ENCODE assay signal across 9 mouse cellular contexts in the genomic region with DNA sequence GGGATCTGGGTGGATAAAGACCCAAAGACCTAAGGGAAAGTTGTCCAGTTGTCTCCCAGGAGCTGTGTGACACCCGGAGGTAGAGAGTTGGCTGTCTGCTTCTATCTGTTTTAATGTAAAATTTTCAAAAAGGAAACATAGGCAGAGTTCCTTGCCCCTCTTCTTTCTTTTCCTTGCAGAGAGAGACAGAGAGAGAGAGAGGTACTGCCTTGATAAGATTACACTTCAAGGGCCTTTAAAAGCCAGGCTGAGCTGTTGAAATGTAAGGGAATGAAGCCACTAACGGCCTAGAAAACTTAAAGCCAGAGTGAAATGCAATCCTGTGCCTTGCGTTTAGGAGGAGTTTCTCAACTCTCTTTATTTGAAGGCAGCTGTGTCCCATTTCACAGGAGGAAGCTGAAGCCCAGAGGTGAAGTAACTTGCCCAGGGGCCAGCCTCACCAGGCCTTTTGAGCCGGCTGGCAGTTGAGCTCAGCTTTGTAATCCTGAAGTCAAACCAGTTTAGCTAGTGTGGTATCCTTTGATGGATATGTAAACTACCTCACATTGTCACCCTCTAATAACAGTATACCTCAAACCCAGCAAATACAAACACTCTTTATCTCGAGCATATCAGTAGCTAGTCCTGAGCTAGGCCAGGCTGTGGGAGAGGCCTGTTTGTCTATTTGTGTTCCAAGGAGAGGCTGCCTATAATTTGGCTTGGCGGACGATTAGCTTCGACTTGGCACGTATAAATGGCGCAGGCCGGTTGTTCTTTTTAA. TPM values are rescaled to one million over a fixed set of nuclear protein-coding genes. Genes with fewer than 3 reads are reported as not detected.
DNase-seq lines count a peak whose midpoint lies in the region; ATAC-seq and TF ChIP-seq lines count a peak whose summit lies in the region.
"Had no signal": no experiment of that assay in that cellular context is flagged by ENCODE, and none has a peak within 500 bp of the region (broad histone marks: within the 10 kb centered on the region; RNA-seq: fewer than 3 reads in every experiment).

No protein-coding gene starts in this region.

- ATAC-seq in forebrain, embryonic 13.5 days, result no peak
- ATAC-seq in limb, embryonic 14.5 days (ENCODE audit: low FRiP score, low read depth), result no peak
- peak; percentile 19; the same call in 1 of the 2 replicates for ATAC-seq in stomach, embryonic 14.5 days (ENCODE audit: insufficient number of reproducible peaks, insufficient read depth, low FRiP score, low read depth)
- ATAC-seq in erythroblast, adult 5-6 weeks (replicated peaks; ENCODE audit: low FRiP score, poor library complexity, severe bottlenecking), result no peak

- H3K27ac ChIP-seq in testis, adult 2 months (ENCODE audit: control insufficient read depth, insufficient read depth, low read depth, low read length), result no peak overlapping the region
- peak overlapping the region; percentile 25; the same call in 1 of the 2 replicates for H3K27ac ChIP-seq in forebrain, embryonic 13.5 days
- no peak overlapping the region for H3K27ac ChIP-seq in limb, embryonic 14.5 days (replicated peaks; ENCODE audit: low read depth, low read length)
- H3K27ac ChIP-seq in stomach, embryonic 14.5 days (ENCODE audit: low read length), result peak overlapping the region; percentile 23; the same call in 1 of the 2 replicates

- TF ChIP-seq CTCF in testis, adult 2 months (IDR thresholded peaks at IDR 0.05; ENCODE audit: control insufficient read depth, insufficient read depth, insufficient replicate concordance, low read depth, low read length), result no peak

- peaks cover 17% of the 10 kb centered on the region for H3K4me1 ChIP-seq in testis, adult 2 months (ENCODE audit: control insufficient read depth, insufficient read depth, low read length)
- peaks cover 78% of the 10 kb centered on the region for H3K4me1 ChIP-seq in forebrain, embryonic 13.5 days
- peaks cover 62% of the 10 kb centered on the region for H3K4me1 ChIP-seq in limb, embryonic 14.5 days (ENCODE audit: control insufficient read depth, insufficient read depth, low read length)
- H3K4me1 ChIP-seq in stomach, embryonic 14.5 days (ENCODE audit: control insufficient read depth, insufficient read depth, low read length), result peaks cover 64% of the 10 kb centered on the region

- peak overlapping the region; percentile 81 for H3K4me2 ChIP-seq in forebrain, embryonic 13.5 days
- peak overlapping the region; percentile 98 for H3K4me2 ChIP-seq in limb, embryonic 14.5 days (replicated peaks; ENCODE audit: low read depth, low read length, severe bottlenecking)
- peak overlapping the region; percentile 84 for H3K4me2 ChIP-seq in stomach, embryonic 14.5 days (replicated peaks; ENCODE audit: low read depth, low read length)

- peak overlapping the region; percentile 19; the same call in 1 of the 2 replicates for H3K4me3 ChIP-seq in testis, adult 2 months (ENCODE audit: control insufficient read depth, low read depth, low read length)
- peak overlapping the region; percentile 93 for H3K4me3 ChIP-seq in forebrain, embryonic 13.5 days
- peak overlapping the region; percentile 98 for H3K4me3 ChIP-seq in limb, embryonic 14.5 days (replicated peaks; ENCODE audit: low read length)
- peak overlapping the region; percentile 98 for H3K4me3 ChIP-seq in stomach, embryonic 14.5 days (ENCODE audit: low read depth, low read length)

- WGBS in forebrain, embryonic 13.5 days, result 28% methylated on average over 11 of the region's 11 CpGs
- WGBS in limb, embryonic 14.5 days, result 25% methylated on average over 11 of the region's 11 CpGs
- WGBS in stomach, embryonic 14.5 days, result 41% methylated on average over 11 of the region's 11 CpGs

- no peaks in the 10 kb centered on the region for H3K9me3 ChIP-seq in forebrain, embryonic 13.5 days (replicated peaks)
- H3K9me3 ChIP-seq in limb, embryonic 14.5 days (ENCODE audit: control insufficient read depth, low read length), result no peaks in the 10 kb centered on the region
- no peaks in the 10 kb centered on the region for H3K9me3 ChIP-seq in stomach, embryonic 14.5 days (ENCODE audit: control insufficient read depth, low read depth, low read length)

- H3K27me3 ChIP-seq in testis, adult 2 months (ENCODE audit: control insufficient read depth, insufficient read depth, low read length), result peaks cover 10% of the 10 kb centered on the region
- no peaks in the 10 kb centered on the region for H3K27me3 ChIP-seq in forebrain, embryonic 13.5 days
- no peaks in the 10 kb centered on the region for H3K27me3 ChIP-seq in limb, embryonic 14.5 days (ENCODE audit: control insufficient read depth, insufficient read depth, low read length)
- H3K27me3 ChIP-seq in stomach, embryonic 14.5 days (ENCODE audit: control insufficient read depth, insufficient read depth, low read length), result no peaks in the 10 kb centered on the region

- DNase-seq in testis, postnatal 10 days (ENCODE audit: low spot score), result no peak
- no peak for DNase-seq in limb, embryonic 14.5 days (ENCODE audit: low spot score)
- DNase-seq in layer of hippocampus, postnatal 36 days, result no peak
- DNase-seq in adrenal gland, adult 8-10 months, result no peak
- DNase-seq: adrenal gland, adult 2 months had no signal

- no peaks in the 10 kb centered on the region for H3K36me3 ChIP-seq in testis, adult 2 months (ENCODE audit: control insufficient read depth, insufficient read depth, low read length)
- H3K36me3 ChIP-seq in forebrain, embryonic 13.5 days (ENCODE audit: poor library complexity, severe bottlenecking), result peaks cover 27% of the 10 kb centered on the region
- H3K36me3 ChIP-seq in limb, embryonic 14.5 days (ENCODE audit: control insufficient read depth, insufficient read depth, low read length), result peaks cover 41% of the 10 kb centered on the region
- peaks cover 25% of the 10 kb centered on the region for H3K36me3 ChIP-seq in stomach, embryonic 14.5 days (ENCODE audit: control insufficient read depth, insufficient read depth, low read length)

- TF ChIP-seq POLR2A in testis, adult 2 months (IDR thresholded peaks at IDR 0.05; ENCODE audit: control insufficient read depth, low read depth, low read length), result no peak
- no peak for TF ChIP-seq POLR2A in limb, embryonic 14.5 days (IDR thresholded peaks at IDR 0.05; ENCODE audit: borderline replicate concordance, extremely low read depth, insufficient read depth, insufficient read length)

- peak overlapping the region; percentile 61 for H3K9ac ChIP-seq in forebrain, embryonic 13.5 days
- H3K9ac ChIP-seq in limb, embryonic 14.5 days (ENCODE audit: low read depth, low read length, severe bottlenecking), result peak overlapping the region; percentile 13; the same call in 1 of the 2 replicates
- H3K9ac ChIP-seq in stomach, embryonic 14.5 days (replicated peaks; ENCODE audit: low read depth, low read length), result no peak overlapping the region

RNA-seq across cellular contexts. Expression of a gene that starts 3.8 kb away (rescaled TPM):
- polyA plus RNA-seq in testis, adult 2 months (2012; rRNA removed), result 153 and 176 TPM in 2 replicates
- 36.6 and 39.2 TPM in 2 replicates for polyA plus RNA-seq in forebrain, embryonic 13.5 days (2015; fragmentation: Nextera tagmentation; extraction: Ambion mirVana)
- 113 and 156 TPM in 2 replicates for polyA plus RNA-seq in limb, embryonic 14.5 days (2012; rRNA removed)
- 45.1 and 47.3 TPM in 2 replicates for polyA plus RNA-seq in limb, embryonic 14.5 days (2014; fragmentation: Nextera tagmentation; extraction: Ambion mirVana)
- 31.9 and 32.3 TPM in 2 replicates for polyA plus RNA-seq in stomach, embryonic 14.5 days (2014; fragmentation: Nextera tagmentation; extraction: Ambion mirVana)
- 10 to 100 TPM; 51.5 to 53.2 TPM for total RNA-seq in layer of hippocampus, postnatal 36 days (2021)
- 100 to 1,000 TPM; 100 to 139 (median 108) TPM for total RNA-seq in adrenal gland, adult 8-10 months (2022)
- total RNA-seq in erythroblast, adult 5-6 weeks (2015; ENCODE audit: low replicate concordance), result 10.8 and 24.0 TPM in 2 replicates
- 11.6 and 16.6 TPM in 2 replicates for total RNA-seq in erythroblast, adult 5-6 weeks (2017; ENCODE audit: low replicate concordance)

Comparison
In these comparisons a context has a peak if more than half of its experiments do, and no peak if none do; other contexts are left out.
1. H3K27ac ChIP-seq: peak in forebrain, embryonic 13.5 days (single experiment) and stomach, embryonic 14.5 days (single experiment); none in testis, adult 2 months (single experiment) and limb, embryonic 14.5 days (single experiment).
2. H3K4me3 ChIP-seq: peak in every context shown above with its lines; median percentile 98 in limb, embryonic 14.5 days; 98 in stomach, embryonic 14.5 days; 93 in forebrain, embryonic 13.5 days; 19 in testis, adult 2 months.
3. Peak in every context shown above with its lines, with median percentiles within 50 percentile points of each other: H3K4me2 ChIP-seq.